Mouse (Mus musculus) myocyte (in vitro differentiated cells): ENCODE data around the gene Lix1.

Experiments used
- POLR2A ChIP-seq: IDR thresholded peaks from one replicate; pipeline ENCODE4 v1.6.1; 2011; ENCODE audit warnings: low read depth, mild to moderate bottlenecking, control low read depth, moderate library complexity; ENCODE audit not compliant: insufficient read length
- POLR2AphosphoS2 ChIP-seq: IDR thresholded peaks from one replicate; pipeline ENCODE4 v1.6.1; 2011; ENCODE audit warnings: low read depth, control low read depth; ENCODE audit not compliant: insufficient read length
- USF1 ChIP-seq: IDR thresholded peaks from one replicate; pipeline ENCODE4 v1.6.1; 2011; ENCODE audit warnings: low read depth, mild to moderate bottlenecking, control low read depth, moderate library complexity

DNA sequence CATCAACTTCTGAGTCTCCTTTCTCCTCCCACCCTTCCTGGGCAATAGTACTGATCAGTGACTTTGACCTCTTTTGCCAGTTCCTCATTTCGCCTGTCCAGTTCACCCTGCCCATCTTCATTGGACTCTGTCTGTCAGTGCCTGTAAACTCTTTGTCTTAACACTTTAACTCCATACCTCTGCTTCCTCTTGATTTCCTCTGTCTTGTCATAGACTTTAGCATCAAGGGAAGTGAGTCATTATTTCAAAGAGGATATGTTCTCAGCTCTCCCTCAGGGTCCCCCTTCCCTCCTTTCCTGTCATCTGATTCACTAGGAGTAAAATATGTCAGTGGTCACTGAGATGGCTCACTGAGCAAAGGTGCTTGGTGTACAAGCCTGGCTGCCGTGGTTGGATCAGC lies 3.8 kb upstream of the Lix1 start:
- TF ChIP-seq POLR2AphosphoS2 (no peak), USF1 (no peak), POLR2A (no peak)
